Mouse (Mus musculus): ENCODE measurements around the gene Muc1.

The Muc1 gene

DNA sequence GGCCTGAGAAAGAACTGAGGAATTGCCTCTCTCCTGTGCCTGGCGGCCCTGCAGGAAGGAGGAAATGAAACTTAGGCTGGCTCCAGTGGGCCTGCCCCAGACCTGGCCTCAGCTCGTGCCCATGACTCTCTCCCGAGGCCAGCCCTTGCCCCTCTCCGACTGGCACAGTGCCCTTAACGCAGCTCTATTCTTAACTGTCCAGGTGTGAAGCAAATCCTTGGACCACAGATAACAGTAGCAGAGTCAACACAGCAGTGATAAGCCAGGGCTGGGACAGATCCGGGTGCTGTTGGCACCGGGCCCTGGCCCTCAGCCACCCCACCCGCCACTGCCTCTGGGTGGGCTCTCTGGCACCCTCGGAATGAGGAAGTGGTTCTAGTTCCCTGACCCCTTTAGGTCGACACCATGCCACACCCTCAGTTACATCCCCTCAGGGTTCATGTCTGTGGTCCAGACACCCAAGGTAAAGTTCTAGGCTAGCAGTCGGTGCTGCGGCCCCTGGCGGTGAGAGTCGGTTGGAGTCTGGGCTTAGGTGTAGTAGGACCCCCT is 4.8 kb downstream of the Muc1 start:
- no peak for DNase-seq (ENCODE audit: low read depth, low spot score)

GRCm38 (mm10) chr3:89236516-89236915 is 7.7 kb downstream of the Muc1 start:
- no peak for DNase-seq (ENCODE audit: low read depth, low spot score)

GRCm38 (mm10) chr3:89237682-89238081 is 8.8 kb downstream of the Muc1 start:
- DNase-seq (ENCODE audit: low read depth, low spot score), result no peak

DNA sequence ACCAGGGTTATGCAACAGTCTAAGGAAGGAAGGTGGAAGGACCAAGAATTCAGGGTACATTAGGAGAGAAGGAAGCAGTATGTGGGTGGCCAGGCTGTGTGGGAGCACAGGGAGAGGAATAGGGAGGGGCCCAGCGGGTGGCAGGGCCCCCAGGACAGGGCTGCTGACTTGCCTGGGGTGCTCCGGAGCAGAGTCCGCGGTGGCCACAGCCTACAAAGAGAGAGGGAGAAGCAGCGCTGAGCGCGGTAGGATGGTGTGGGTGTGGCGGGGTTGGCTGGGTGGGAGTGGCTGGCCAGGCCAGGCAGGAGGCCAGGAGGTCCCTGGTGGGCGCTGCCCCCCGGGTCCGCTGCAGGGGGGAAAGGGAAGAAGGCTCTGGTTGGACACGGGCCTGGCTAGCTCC is 9.6 kb downstream of the Muc1 start:
- no peak for DNase-seq (ENCODE audit: low read depth, low spot score)

- DNase-seq (ENCODE audit: low read depth, low spot score), result no peak
These were observed 13.6 kb downstream of the Muc1 start for GRCm38 (mm10) chr3:89242331-89242895.

GRCm38 (mm10) chr3:89243609-89244008 is 14.8 kb downstream of the Muc1 start:
- DNase-seq (ENCODE audit: low read depth, low spot score), result no peak

DNA sequence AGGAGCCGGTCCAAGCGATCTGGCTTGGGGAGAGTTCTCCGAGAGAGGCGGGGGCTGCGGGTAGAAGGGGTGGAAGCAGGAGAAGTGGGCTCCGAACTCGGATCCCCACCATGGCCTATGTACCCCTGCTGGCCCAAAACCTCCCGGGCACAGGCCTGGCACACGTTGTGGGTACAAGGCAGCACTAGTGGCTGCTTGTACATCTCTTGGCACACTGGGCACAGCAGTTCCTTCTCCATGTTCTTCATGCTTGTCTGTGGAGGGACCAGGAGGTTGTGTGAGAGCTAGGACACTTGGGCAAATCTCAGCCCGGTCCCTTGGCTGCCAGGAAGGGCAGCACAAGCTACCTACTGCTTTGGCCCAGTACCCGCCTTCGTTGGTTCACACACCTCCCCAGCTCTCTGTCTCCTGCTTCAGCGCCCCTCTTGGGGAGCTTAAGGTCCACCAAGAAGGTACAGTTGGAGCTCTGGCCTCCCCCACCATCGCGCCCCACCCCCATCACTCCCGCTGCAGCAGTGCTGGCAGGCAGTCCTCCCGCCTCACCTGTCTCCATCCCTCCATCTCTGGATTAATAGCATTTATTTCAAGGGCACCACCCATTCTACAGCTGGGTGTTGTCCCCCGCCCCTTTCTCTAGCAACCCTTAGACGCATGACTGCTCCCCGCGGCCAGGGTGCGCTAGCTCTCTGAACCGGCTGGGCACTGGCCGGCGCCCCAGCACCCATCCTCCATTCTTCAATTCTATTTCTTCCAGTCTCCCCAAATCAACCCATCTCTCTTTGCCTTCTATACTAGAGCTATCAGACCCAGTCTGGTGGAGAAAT is 15.5 kb downstream of the Muc1 start:
- no peak for DNase-seq (ENCODE audit: low read depth, low spot score)

DNA sequence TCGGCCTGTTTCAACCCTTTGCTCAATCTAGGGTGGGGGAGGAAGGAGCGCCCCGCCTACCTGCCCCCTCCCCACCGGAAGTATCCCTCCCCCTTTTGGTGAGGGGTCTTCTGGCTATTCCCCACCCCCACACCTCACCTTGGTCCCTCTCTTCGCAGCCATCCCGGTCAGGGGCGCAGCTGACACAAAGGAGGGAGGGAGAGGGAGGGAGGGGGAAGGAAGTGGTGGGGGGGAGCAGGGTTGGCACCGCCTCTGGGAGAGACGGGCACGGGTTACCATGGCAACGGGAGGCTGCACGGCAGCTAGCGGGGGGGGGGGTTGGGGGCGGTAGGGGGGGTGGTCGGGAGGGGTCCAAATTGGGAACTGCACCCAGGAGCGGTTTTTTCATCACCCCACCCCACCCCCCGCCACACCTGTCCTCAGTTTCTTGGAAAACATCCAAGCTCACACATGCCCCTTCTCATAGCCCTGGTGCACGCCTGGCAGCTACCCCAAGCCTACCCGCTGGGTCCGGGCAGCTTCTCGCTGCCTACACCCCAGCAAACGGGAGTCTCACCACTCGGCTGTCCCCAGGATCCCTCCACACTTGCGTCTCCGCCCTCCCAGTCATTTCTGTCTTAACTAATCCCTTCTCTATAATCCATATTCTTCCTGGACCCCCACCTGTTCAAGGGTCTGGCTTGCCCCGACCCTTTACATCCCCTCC is 16.3 kb downstream of the Muc1 start:
- no peak for DNase-seq (ENCODE audit: low read depth, low spot score)

DNA sequence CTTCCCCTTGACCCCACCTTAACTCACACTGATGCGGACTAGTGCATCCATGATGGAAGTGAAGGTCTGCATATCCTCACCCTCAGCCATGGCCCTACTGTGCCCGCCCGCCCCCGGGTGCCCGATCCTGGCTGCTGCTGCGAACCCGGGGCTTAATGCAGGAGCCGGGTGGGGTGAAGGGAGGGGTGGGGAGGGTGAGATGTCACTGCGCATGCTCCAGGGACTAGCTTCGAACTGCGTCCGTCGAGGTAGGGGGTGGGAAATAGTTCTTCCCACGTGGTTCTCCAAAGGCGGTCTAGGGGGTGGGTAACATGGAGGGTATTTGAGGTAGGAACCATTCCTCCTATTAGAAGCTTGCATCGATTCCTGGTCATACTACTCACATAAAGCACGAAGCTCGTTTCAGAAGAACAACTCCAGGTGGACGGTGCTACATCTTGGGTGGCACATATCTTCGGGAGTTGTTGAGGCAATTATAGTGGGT is 16.9 kb downstream of the Muc1 start, which contains the start of gene Krtcap2:
Gene Krtcap2 (plus strand): TSS at position 279 of the 484 bp plus-strand sequence.
- DNase-seq (ENCODE audit: low read depth, low spot score), result no peak

GRCm38 (mm10) chr3:89246261-89247100 is 17.6 kb downstream of the Muc1 start, which contains the start of gene Trim46:
TSS of gene Trim46 (minus strand) at chr3:89246309.
- DNase-seq (ENCODE audit: low read depth, low spot score), result peak; percentile 77

DNA sequence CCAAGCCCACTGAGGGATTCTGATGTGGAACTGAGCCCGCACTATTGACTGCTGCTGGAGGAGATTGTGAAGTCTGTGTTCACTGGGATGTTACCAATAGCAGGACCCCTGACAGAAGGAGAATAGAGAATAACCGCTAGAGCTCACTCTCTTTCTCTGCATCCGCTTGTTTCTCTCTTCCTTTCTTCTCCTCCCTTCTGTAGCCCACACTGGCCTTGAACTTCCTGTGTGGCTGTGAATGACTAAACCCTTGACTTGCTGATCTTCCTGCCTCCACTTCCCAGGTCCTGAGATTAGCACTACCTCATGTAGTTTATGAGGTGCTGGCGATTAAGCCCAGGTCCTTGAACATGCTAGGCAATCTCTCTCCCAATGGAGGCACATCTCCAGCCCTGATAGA is 18.6 kb downstream of the Muc1 start:
- no peak for DNase-seq (ENCODE audit: low read depth, low spot score)

GRCm38 (mm10) chr3:89250435-89251040 is 21.7 kb downstream of the Muc1 start:
- DNase-seq (ENCODE audit: low read depth, low spot score), result no peak

GRCm38 (mm10) chr3:89251365-89251895 is 22.6 kb downstream of the Muc1 start:
- DNase-seq (ENCODE audit: low read depth, low spot score), result no peak

DNA sequence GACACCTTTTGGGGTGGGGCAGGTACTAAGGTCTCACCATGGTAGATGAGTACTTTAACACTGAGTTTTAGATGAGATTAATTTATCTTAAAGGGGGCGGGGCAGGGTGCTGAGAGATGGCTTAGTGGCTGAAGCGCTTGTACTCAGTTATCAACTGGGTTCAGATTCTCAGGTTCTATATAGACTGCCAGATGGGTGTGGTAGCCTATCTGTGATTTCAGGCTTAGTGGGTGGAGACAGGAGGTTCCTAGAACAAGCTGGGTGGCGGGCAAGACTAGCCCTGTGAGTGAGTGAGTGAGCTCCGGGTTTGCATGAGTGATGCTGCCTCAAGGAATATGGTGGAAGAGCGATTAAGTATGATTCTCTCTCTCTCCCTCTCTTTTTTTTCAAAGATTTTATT is 26.1 kb downstream of the Muc1 start:
- no peak for DNase-seq (ENCODE audit: low read depth, low spot score)

DNA sequence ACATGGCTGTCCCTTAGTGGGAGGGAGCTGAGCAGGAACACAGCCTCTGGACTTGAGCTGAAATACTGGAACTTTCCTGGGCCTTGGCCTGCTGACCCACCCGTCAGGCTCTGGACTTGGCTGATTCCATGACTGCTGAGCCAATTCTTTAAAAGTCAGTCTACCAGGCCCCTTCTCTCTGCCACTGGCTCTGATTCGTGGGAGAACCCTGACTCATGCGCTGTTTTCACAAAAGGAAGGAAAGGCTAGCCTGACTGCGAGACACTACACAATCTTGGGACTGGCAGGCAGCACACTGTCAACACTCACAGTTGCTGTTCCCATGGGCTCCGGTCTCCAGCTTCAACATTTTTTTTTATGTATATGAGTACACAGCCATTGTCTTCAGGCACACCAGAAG is 27.3 kb downstream of the Muc1 start:
- DNase-seq (ENCODE audit: low read depth, low spot score), result no peak

GRCm38 (mm10) chr3:89259076-89259475 is 30.2 kb downstream of the Muc1 start, which contains the start of gene Dpm3:
TSS of gene Dpm3 (plus strand) at chr3:89259358.
- no peak for DNase-seq (ENCODE audit: low read depth, low spot score)

GRCm38 (mm10) chr3:89260211-89260610 is 31.4 kb downstream of the Muc1 start:
- no peak for DNase-seq (ENCODE audit: low read depth, low spot score)

GRCm38 (mm10) chr3:89262417-89262816 is 33.6 kb downstream of the Muc1 start:
- DNase-seq (ENCODE audit: low read depth, low spot score), result no peak

DNA sequence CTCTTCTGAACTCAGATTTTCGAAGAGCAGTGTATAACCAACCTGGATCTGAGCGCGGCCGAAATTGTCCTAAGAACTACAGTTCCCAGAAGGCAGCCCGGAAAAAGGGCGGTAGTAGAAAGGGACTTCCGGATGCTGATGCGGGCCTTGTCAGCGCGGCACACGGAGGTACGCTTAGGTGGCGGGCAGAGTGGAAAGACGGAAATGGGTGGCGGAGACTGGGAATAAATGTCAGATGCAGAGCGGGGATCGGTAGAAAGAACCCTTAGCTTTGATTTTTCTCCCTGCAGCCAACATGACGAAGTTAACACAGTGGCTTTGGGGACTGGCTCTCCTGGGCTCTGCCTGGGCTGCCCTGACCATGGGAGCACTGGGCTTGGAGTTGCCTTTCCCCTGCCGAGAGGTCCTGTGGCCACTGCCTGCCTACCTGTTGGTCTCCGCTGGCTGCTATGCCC is 37.6 kb downstream of the Muc1 start:
- peak; percentile 68 for DNase-seq (ENCODE audit: low read depth, low spot score)

GRCm38 (mm10) chr3:89268916-89269315 is 40.1 kb downstream of the Muc1 start:
- no peak for DNase-seq (ENCODE audit: low read depth, low spot score)

Measured in retina, adult 2 months (tissue).